Mouse (Mus musculus) frontal cortex, adult 2 months (tissue): ENCODE results near the gene Cerk. TPM values are rescaled to one million over a fixed set of nuclear protein-coding genes. Genes with fewer than 3 reads are reported as not detected.
"Not testable (repeated sequence)": the region's sequence is repeated elsewhere in the genome, so short reads cannot be mapped to it uniquely, and the experiment has no call there.

Source experiments
- DNase-seq, 2 experiments: peaks; one replicate each; pipeline ENCODE4 v3.0.0; 2022; ENCODE audit warnings: low spot score in 1 of 2; ENCODE audit errors: extremely low spot score in 1 of 2
- polyA plus RNA-seq: library from polyadenylated mRNA; depleted of rRNA; stranded (reverse); fragments of >200 nt; gene quantifications from 2 replicates; pipeline ENCODE4 v1.2.3, GENCODE M21; 2012

Cerk gene
- polyA plus RNA-seq, 1 experiment: 50.2 TPM

- DNase-seq: no peak
Observed at GRCm38 (mm10) chr15:86184851-86185688, 871 bp downstream of the Cerk start.

- DNase-seq: no peak
Observed at GRCm38 (mm10) chr15:86184071-86184470, 1.9 kb downstream of the Cerk start.

- no peak for DNase-seq
Observed at GRCm38 (mm10) chr15:86183484-86183883, 2.5 kb downstream of the Cerk start.

GRCm38 (mm10) chr15:86182646-86183045 lies 3.3 kb downstream of the Cerk start:
- DNase-seq: no peak

- no peak for DNase-seq
Observed at GRCm38 (mm10) chr15:86181941-86182439, 4.0 kb downstream of the Cerk start.

- not testable (repeated sequence) for DNase-seq
Observed at GRCm38 (mm10) chr15:86181321-86181720, 4.6 kb downstream of the Cerk start.

GRCm38 (mm10) chr15:86180427-86180826 lies 5.5 kb downstream of the Cerk start:
- no peak for DNase-seq

GRCm38 (mm10) chr15:86178594-86178993 lies 7.3 kb downstream of the Cerk start:
- DNase-seq: no peak

GRCm38 (mm10) chr15:86177703-86178251 lies 8.2 kb downstream of the Cerk start:
- DNase-seq: not testable (repeated sequence)

GRCm38 (mm10) chr15:86176771-86177702 lies 8.9 kb downstream of the Cerk start:
- no peak for DNase-seq

GRCm38 (mm10) chr15:86176166-86176565 lies 9.8 kb downstream of the Cerk start:
- DNase-seq: no peak

- DNase-seq: no peak
Observed at GRCm38 (mm10) chr15:86175253-86176050, 10.5 kb downstream of the Cerk start.

- no peak for DNase-seq
Observed at GRCm38 (mm10) chr15:86173136-86173985, 12.6 kb downstream of the Cerk start.

- DNase-seq: no peak
Observed at GRCm38 (mm10) chr15:86172526-86172925, 13.4 kb downstream of the Cerk start.

GRCm38 (mm10) chr15:86172124-86172523 lies 13.8 kb downstream of the Cerk start:
- DNase-seq: no peak

GRCm38 (mm10) chr15:86171316-86171715 lies 14.6 kb downstream of the Cerk start:
- DNase-seq: no peak

GRCm38 (mm10) chr15:86169817-86170110 lies 16.2 kb downstream of the Cerk start:
- DNase-seq: no peak

GRCm38 (mm10) chr15:86168941-86169816 lies 16.8 kb downstream of the Cerk start:
- no peak for DNase-seq
